8 mouse cellular contexts compared by ENCODE assay signal in the genomic region with DNA sequence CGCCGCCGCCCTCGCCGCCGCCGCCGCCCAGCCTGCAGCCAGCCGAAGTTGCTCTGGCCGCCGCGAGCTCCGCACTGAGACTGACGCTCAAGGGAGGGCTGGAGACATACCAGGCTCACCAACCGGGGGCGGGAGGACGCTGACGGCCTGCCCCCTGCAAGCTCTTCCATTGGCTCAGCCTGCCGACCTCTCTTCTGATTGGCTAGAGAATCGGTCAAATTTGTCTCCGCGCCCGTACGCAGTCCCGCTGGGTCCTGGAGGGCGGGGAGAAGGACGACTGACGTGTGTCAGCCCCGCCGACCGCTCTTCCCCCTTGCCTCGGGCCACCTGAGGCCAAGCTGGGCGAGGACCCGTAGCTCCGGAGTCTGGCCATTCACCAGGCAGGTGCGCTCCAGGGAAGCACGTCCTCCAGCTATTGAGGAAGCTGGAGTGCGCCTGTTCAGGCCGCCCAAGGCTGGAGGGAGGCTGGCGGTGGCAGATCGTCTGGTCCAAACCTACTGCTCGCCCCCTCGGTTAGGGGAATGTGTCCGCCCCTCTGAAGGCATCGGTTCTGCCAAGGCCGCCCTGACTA. TPM values are rescaled to one million over a fixed set of nuclear protein-coding genes. Genes with fewer than 3 reads are reported as not detected.
DNase-seq lines count a peak whose midpoint lies in the region; ATAC-seq and TF ChIP-seq lines count a peak whose summit lies in the region.

A gene (minus strand): TSS at position 90 of the 571 bp plus-strand sequence.

- under 1% methylated on average over 45 of the region's 46 CpGs for WGBS in forebrain, embryonic 11.5 days
- under 1% methylated on average over 46 of the region's 46 CpGs for WGBS in heart, embryonic 16.5 days
- WGBS in liver, embryonic 15.5 days (ENCODE audit: insufficient replicate concordance): under 1% methylated on average over 46 of the region's 46 CpGs
- under 1% methylated on average over 46 of the region's 46 CpGs for WGBS in neural tube, embryonic 12.5 days

- no peak for TF ChIP-seq CTCF in CH12.LX (conservative IDR thresholded peaks at IDR 0.05 in 1 of 2, IDR thresholded peaks at IDR 0.05 in 1 of 2; ENCODE audit: low read depth in 2 of 2, low read length in 2 of 2)

- TF ChIP-seq RAD21 in CH12.LX (IDR thresholded peaks at IDR 0.05; ENCODE audit: low read depth, low read length): no peak

- peaks cover 26% of the 10 kb centered on the region for H3K79me2 ChIP-seq in CH12.LX (replicated peaks; ENCODE audit: control insufficient read depth, extremely low read depth, insufficient read depth, poor library complexity, severe bottlenecking)

- H3K4me3 ChIP-seq in CH12.LX (replicated peaks in 1 of 3; ENCODE audit: low read depth in 2 of 3, low read length in 2 of 3, poor library complexity in 1 of 3): peak within 1 kb of the TSS; percentile 63 to 99 (median 94)
- H3K4me3 ChIP-seq in forebrain, embryonic 11.5 days (ENCODE audit: low read depth, low read length): peak within 1 kb of the TSS; percentile 85
- peak within 1 kb of the TSS; percentile 97 for H3K4me3 ChIP-seq in heart, embryonic 16.5 days (ENCODE audit: low read length)
- H3K4me3 ChIP-seq in liver, embryonic 15.5 days (replicated peaks): peak within 1 kb of the TSS; percentile 96
- peak within 1 kb of the TSS; percentile 96 for H3K4me3 ChIP-seq in neural tube, embryonic 12.5 days

- peak; percentile 100 for ATAC-seq in forebrain, embryonic 11.5 days (replicated peaks; ENCODE audit: low FRiP score)
- peak; percentile 99 for ATAC-seq in heart, embryonic 16.5 days (replicated peaks; ENCODE audit: extremely low read depth, insufficient read depth, low FRiP score)
- peak; percentile 98 for ATAC-seq in liver, embryonic 15.5 days (ENCODE audit: insufficient read depth)
- ATAC-seq in neural tube, embryonic 12.5 days (ENCODE audit: low FRiP score, low read depth): peak; percentile 99

- peaks cover 0 to under 1% of the 10 kb centered on the region in 2 experiments for H3K36me3 ChIP-seq in CH12.LX (replicated peaks in 1 of 2; ENCODE audit: control insufficient read depth in 1 of 2, insufficient read depth in 1 of 2, low read length in 1 of 2)
- no peaks in the 10 kb centered on the region for H3K36me3 ChIP-seq in forebrain, embryonic 11.5 days (ENCODE audit: control insufficient read depth, insufficient read depth, low read length)
- no peaks in the 10 kb centered on the region for H3K36me3 ChIP-seq in heart, embryonic 16.5 days (ENCODE audit: control insufficient read depth, insufficient read depth)
- H3K36me3 ChIP-seq in liver, embryonic 15.5 days (replicated peaks): no peaks in the 10 kb centered on the region
- no peaks in the 10 kb centered on the region for H3K36me3 ChIP-seq in neural tube, embryonic 12.5 days

- in situ Hi-C loops in CH12.LX (cut with MboI; ENCODE audit: low pct_ligation_motif_present, low pct_unique_long_range_greater_than_20kb, low sequenced_read_pairs): no loop called here

- H3K4me1 ChIP-seq in CH12.LX (ENCODE audit: control insufficient read depth in 1 of 2, insufficient read depth in 2 of 2): peaks cover 0 to 4% of the 10 kb centered on the region in 2 experiments; a peak in 2 of 4 replicates
- H3K4me1 ChIP-seq in forebrain, embryonic 11.5 days (replicated peaks; ENCODE audit: control insufficient read depth, insufficient read depth, low read length): 0 out of 2 replicates have a peak, but pooled peaks cover 2% of the 10 kb centered on the region
- H3K4me1 ChIP-seq in heart, embryonic 16.5 days (ENCODE audit: control insufficient read depth, insufficient read depth, low read length): peaks cover 11% of the 10 kb centered on the region
- H3K4me1 ChIP-seq in liver, embryonic 15.5 days (replicated peaks): peaks cover 26% of the 10 kb centered on the region
- peaks cover 6% of the 10 kb centered on the region for H3K4me1 ChIP-seq in neural tube, embryonic 12.5 days

- dilution Hi-C loops in CH12.LX (cut with MboI; ENCODE audit: extremely low pct_ligation_motif_present, extremely low pct_unique_long_range_greater_than_20kb, low sequenced_read_pairs): no loop called here

- H3K9ac ChIP-seq in CH12.LX (ENCODE audit: insufficient read depth, low read depth): peak within 1 kb of the TSS; percentile 94
- peak within 1 kb of the TSS; percentile 91 for H3K9ac ChIP-seq in forebrain, embryonic 11.5 days (ENCODE audit: low read length)
- peak within 1 kb of the TSS; percentile 98 for H3K9ac ChIP-seq in heart, embryonic 16.5 days (ENCODE audit: low read length)
- peak within 1 kb of the TSS; percentile 94 for H3K9ac ChIP-seq in liver, embryonic 15.5 days
- H3K9ac ChIP-seq in neural tube, embryonic 12.5 days: peak within 1 kb of the TSS; percentile 96

- H3K4me2 ChIP-seq in CH12.LX (ENCODE audit: insufficient read depth, low read depth, poor library complexity, severe bottlenecking): peak within 1 kb of the TSS; percentile 52
- H3K4me2 ChIP-seq in forebrain, embryonic 11.5 days (ENCODE audit: low read depth, low read length, severe bottlenecking): peak within 1 kb of the TSS; percentile 70
- peak within 1 kb of the TSS; percentile 90 for H3K4me2 ChIP-seq in heart, embryonic 16.5 days (ENCODE audit: low read depth, low read length)
- H3K4me2 ChIP-seq in liver, embryonic 15.5 days: peak within 1 kb of the TSS; percentile 99
- peak within 1 kb of the TSS; percentile 73 for H3K4me2 ChIP-seq in neural tube, embryonic 12.5 days (replicated peaks)

- TF ChIP-seq POLR2A in CH12.LX (IDR thresholded peaks at IDR 0.05; ENCODE audit: low read depth, low read length): peak; percentile 99

- H3K9me3 ChIP-seq in CH12.LX (replicated peaks; ENCODE audit: low read length): no peaks in the 10 kb centered on the region
- H3K9me3 ChIP-seq in forebrain, embryonic 11.5 days (ENCODE audit: control insufficient read depth, low read length): no peaks in the 10 kb centered on the region
- no peaks in the 10 kb centered on the region for H3K9me3 ChIP-seq in heart, embryonic 16.5 days (replicated peaks; ENCODE audit: control insufficient read depth, low read length)
- H3K9me3 ChIP-seq in liver, embryonic 15.5 days (replicated peaks): no peaks in the 10 kb centered on the region
- no peaks in the 10 kb centered on the region for H3K9me3 ChIP-seq in neural tube, embryonic 12.5 days

- H3K27me3 ChIP-seq in CH12.LX (replicated peaks): peaks cover 5% of the 10 kb centered on the region
- H3K27me3 ChIP-seq in forebrain, embryonic 11.5 days (ENCODE audit: control insufficient read depth, insufficient read depth, low read length): no peaks in the 10 kb centered on the region; the same call in 1 of the 2 replicates
- H3K27me3 ChIP-seq in heart, embryonic 16.5 days (ENCODE audit: control insufficient read depth, insufficient read depth, low read length): no peaks in the 10 kb centered on the region
- no peaks in the 10 kb centered on the region for H3K27me3 ChIP-seq in liver, embryonic 15.5 days
- no peaks in the 10 kb centered on the region; the same call in 1 of the 2 replicates for H3K27me3 ChIP-seq in neural tube, embryonic 12.5 days (replicated peaks)

- H3K27ac ChIP-seq in CH12.LX (ENCODE audit: insufficient read depth, low read depth): peak within 1 kb of the TSS; percentile 87
- H3K27ac ChIP-seq in forebrain, embryonic 11.5 days (ENCODE audit: low read depth, low read length): peak within 1 kb of the TSS; percentile 88
- peak within 1 kb of the TSS; percentile 94 for H3K27ac ChIP-seq in heart, embryonic 16.5 days (ENCODE audit: low read length)
- peak within 1 kb of the TSS; percentile 94 for H3K27ac ChIP-seq in liver, embryonic 15.5 days (replicated peaks)
- peak within 1 kb of the TSS; percentile 93 for H3K27ac ChIP-seq in neural tube, embryonic 12.5 days

- no peak for TF ChIP-seq EP300 in CH12.LX (IDR thresholded peaks at IDR 0.05; ENCODE audit: low read length)

- peak; percentile 96 for DNase-seq in CH12.LX (ENCODE audit: extremely low read depth)
- DNase-seq in c-Kit-positive CD71-positive TER-119-negative erythroid progenitor cells, embryonic 14.5 days (ENCODE audit: low read depth): peak; percentile 92
- peak; percentile 98 for DNase-seq in forebrain, embryonic 11.5 days (ENCODE audit: low spot score)
- DNase-seq in kidney, postnatal 36 days: peak; percentile 96 to 97
- DNase-seq in telencephalon, adult 2 months (ENCODE audit: low read depth, low spot score): peak; percentile 99

TF ChIP-seq in CH12.LX, 34 proteins besides CTCF, POLR2A, EP300 and RAD21 (continues in another document):
- TF ChIP-seq TCF12 (IDR thresholded peaks at IDR 0.05; ENCODE audit: low read depth, low read length) (peak; percentile 96), ELF1 (IDR thresholded peaks at IDR 0.05; ENCODE audit: low read depth, low read length) (peak; percentile 50), ZMIZ1 (IDR thresholded peaks at IDR 0.05; ENCODE audit: low read depth, low read length) (peak; percentile 99), BHLHE40 (IDR thresholded peaks at IDR 0.05; ENCODE audit: low read depth, low read length) (peak; percentile 7; the same call in 1 of the 2 replicates), JUN (IDR thresholded peaks at IDR 0.05; ENCODE audit: insufficient read depth, low read depth, low read length) (no peak), SIN3A (IDR thresholded peaks at IDR 0.05; ENCODE audit: low read length) (peak; percentile 37; the same call in 1 of the 2 replicates), MAZ (IDR thresholded peaks at IDR 0.05; ENCODE audit: low read depth, low read length) (peak; percentile 68), CHD2 (IDR thresholded peaks at IDR 0.05; ENCODE audit: low read length) (peak; percentile 89), E2F4 (IDR thresholded peaks at IDR 0.05; ENCODE audit: insufficient replicate concordance, low read depth, low read length) (0 out of 2 replicates have a peak, but pooled peaks have one; percentile 36), CHD1 (IDR thresholded peaks at IDR 0.05; ENCODE audit: low read depth, low read length) (no peak), MEF2A (IDR thresholded peaks at IDR 0.05; ENCODE audit: borderline replicate concordance, low read depth, low read length) (peak; percentile 55; the same call in 1 of the 2 replicates), NELFE (IDR thresholded peaks at IDR 0.05; ENCODE audit: low read depth, low read length) (peak; percentile 97), MXI1 (IDR thresholded peaks at IDR 0.05; ENCODE audit: low read depth, low read length) (peak; percentile 65), GABPA (IDR thresholded peaks at IDR 0.05; ENCODE audit: insufficient replicate concordance, low read depth, low read length) (no peak), ZKSCAN1 (IDR thresholded peaks at IDR 0.05; ENCODE audit: borderline replicate concordance, low read depth, low read length) (no peak)

RNA-seq across cellular contexts. Expression of the gene that starts here (rescaled TPM):
- total RNA-seq in CH12.LX (2012; rRNA removed) (107 and 132 TPM in 2 replicates), CH12.LX (2014; rRNA removed) (182 and 270 TPM in 2 replicates)
- 126 and 150 TPM in 2 replicates for polyA plus RNA-seq in CH12.LX (2012; ENCODE audit: insufficient read length, low read depth)
- 31.1 and 34.6 TPM in 2 replicates for polyA plus RNA-seq in forebrain, embryonic 11.5 days (2014; fragmentation: Nextera tagmentation; extraction: Ambion mirVana)
- polyA plus RNA-seq in heart, embryonic 16.5 days (2015; fragmentation: Nextera tagmentation; extraction: Ambion mirVana): 17.4 and 18.4 TPM in 2 replicates
- polyA plus RNA-seq in liver, embryonic 15.5 days (2015; fragmentation: Nextera tagmentation; extraction: Ambion mirVana): 5.3 and 5.9 TPM in 2 replicates
- polyA plus RNA-seq in neural tube, embryonic 12.5 days (2016; fragmentation: Nextera tagmentation; extraction: Ambion mirVana): 34.9 and 38.3 TPM in 2 replicates

Comparison
In these comparisons a context has a peak if more than half of its experiments do, and no peak if none do; other contexts are left out.
1. Peak in every context shown above with its lines: DNase-seq, ATAC-seq, H3K4me3 ChIP-seq and H3K27ac ChIP-seq.